Mouse (Mus musculus) kidney, postnatal 0 days (tissue): ENCODE measurements around the gene Btnl6. TPM values are rescaled to one million over a fixed set of nuclear protein-coding genes. Genes with fewer than 3 reads are reported as not detected.
"Not testable (repeated sequence)": the region's sequence is repeated elsewhere in the genome, so short reads cannot be mapped to it uniquely, and the experiment has no call there.

ENCODE experiments used
- ATAC-seq: fragments of 200-750 bp; cut with Nextera tagmentation; replicated peaks from 2 replicates; pipeline ENCODE4 v1.8.0; 2017; ENCODE audit warnings: low read depth, moderate number of reproducible peaks, moderate TSS enrichment, moderate library complexity; ENCODE audit not compliant: low FRiP score
- DNase-seq: peaks from one replicate; pipeline ENCODE4 v3.0.0-alpha.2; 2016; ENCODE audit warnings: low spot score
- H3K27ac ChIP-seq: fragments of 300-500 bp; sonication (generic); 2 replicates; pipeline ENCODE4 v1.5.1; 2014; ENCODE audit warnings: mild to moderate bottlenecking
- H3K27me3 ChIP-seq: fragments of 300-500 bp; sonication (generic); 2 replicates; pipeline ENCODE4 v1.6.1; 2014; ENCODE audit warnings: low read length, mixed read lengths; ENCODE audit not compliant: insufficient read depth
- H3K36me3 ChIP-seq: fragments of 300-500 bp; sonication (generic); 2 replicates; pipeline ENCODE4 v1.6.1; 2014; ENCODE audit warnings: low read length, mixed read lengths; ENCODE audit not compliant: insufficient read depth
- H3K4me1 ChIP-seq: fragments of 300-500 bp; sonication (generic); replicated peaks from 2 replicates; pipeline ENCODE4 v1.6.1; 2014; ENCODE audit warnings: antibody characterized with exemption, low read length, mixed read lengths; ENCODE audit not compliant: insufficient read depth
- H3K4me2 ChIP-seq: fragments of 300-500 bp; sonication (generic); 2 replicates; pipeline ENCODE4 v1.6.1; 2014; ENCODE audit warnings: mild to moderate bottlenecking, low read length, moderate library complexity, mixed read lengths
- H3K4me3 ChIP-seq: fragments of 300-500 bp; sonication (generic); replicated peaks from 2 replicates; pipeline ENCODE4 v1.5.1; 2014; ENCODE audit warnings: low read depth, low read length
- H3K9ac ChIP-seq: fragments of 300-500 bp; sonication (generic); 2 replicates; pipeline ENCODE4 v1.6.1; 2014; ENCODE audit warnings: low read depth, low read length
- H3K9me3 ChIP-seq: fragments of 300-500 bp; sonication (generic); replicated peaks from 2 replicates; pipeline ENCODE4 v1.6.1; 2016; ENCODE audit warnings: low read length, inconsistent platforms, mixed read lengths
- CTCF ChIP-seq: IDR thresholded peaks from 2 replicates; pipeline ENCODE4 v1.5.1; 2016; ENCODE audit warnings: antibody characterized with exemption, low read depth, mild to moderate bottlenecking, moderate library complexity
- WGBS: fragments of 180-500 bp; shearing (Covaris S2); extraction: QIAGEN DNeasy Blood & Tissue Kit; methylation state at CpG from one replicate; pipeline ENCODE4 v1.1.7; 2014; 5-methylcytosine and 5-hydroxymethylcytosine counted together
- polyA plus RNA-seq: library from polyadenylated mRNA; unstranded; fragments of >200 nt; fragmentation: Nextera tagmentation; extraction: Ambion mirVana; gene quantifications from 2 replicates; pipeline ENCODE4 v1.2.1, GENCODE M21; 2015

The Btnl6 gene
- polyA plus RNA-seq, 1 experiment from 2014 or later = not detected

GRCm38 (mm10) chr17:34547601-34548000 lies 30.4 kb upstream of the Btnl6 start:
- ATAC-seq (no peak), DNase-seq (no peak)
- TF ChIP-seq CTCF = no peak
- WGBS = 84% methylated on average over 4 of the region's 4 CpGs
- no peaks in the 10 kb centered on the region for H3K27me3 ChIP-seq
- H3K36me3 ChIP-seq = no peaks in the 10 kb centered on the region
- H3K4me2 ChIP-seq = no peak overlapping the region
- no peak overlapping the region for H3K27ac ChIP-seq
- H3K4me3 ChIP-seq = no peak overlapping the region
- no peak overlapping the region for H3K9ac ChIP-seq
- H3K9me3 ChIP-seq = no peaks in the 10 kb centered on the region
- H3K4me1 ChIP-seq = no peaks in the 10 kb centered on the region

DNA sequence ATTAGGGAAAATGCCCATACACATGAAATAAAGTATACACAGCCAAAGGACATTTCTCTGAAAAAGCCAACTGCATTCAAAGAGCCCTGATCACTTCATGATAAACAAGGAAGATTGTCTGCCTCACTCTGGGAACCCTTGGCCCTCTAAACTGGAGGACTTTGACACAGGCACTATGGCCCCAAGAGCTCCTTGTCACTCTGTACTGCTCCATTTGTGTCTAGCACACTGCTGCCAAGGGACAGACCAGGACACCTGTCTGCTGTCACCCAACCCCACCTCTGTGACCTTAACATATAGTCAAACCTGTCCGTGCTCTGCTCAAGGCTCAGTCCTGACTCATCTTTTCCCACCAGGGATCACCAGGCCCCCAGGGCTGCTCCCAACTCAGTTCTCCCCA lies 29.6 kb upstream of the Btnl6 start:
- DNase-seq = no peak
- WGBS = 68% methylated on average over 1 of the region's 1 CpGs
- no peaks in the 10 kb centered on the region for H3K27me3 ChIP-seq

DNA sequence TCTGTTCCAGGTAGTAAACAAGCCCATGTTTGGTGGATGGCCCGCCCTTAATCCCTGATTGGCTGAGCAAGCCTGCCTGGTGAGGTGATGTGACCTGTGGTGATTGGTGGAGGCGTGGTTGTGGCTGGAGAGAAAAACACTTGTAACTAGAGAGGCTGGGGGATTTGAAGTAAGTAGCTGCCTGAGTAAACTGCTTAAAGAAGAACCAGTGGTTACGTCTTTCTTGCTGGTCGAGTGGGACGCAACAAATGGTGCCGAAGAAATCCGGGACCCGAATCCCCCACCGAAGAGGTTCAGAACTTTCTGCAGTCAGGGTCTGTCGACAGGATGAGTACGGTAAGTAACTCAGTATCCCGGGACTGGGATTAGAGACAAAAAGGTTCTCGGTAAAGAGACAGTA lies 26.4 kb upstream of the Btnl6 start:
- 95% methylated on average over 12 of the region's 13 CpGs for WGBS
- H3K4me2 ChIP-seq, DNase-seq, H3K4me3 ChIP-seq, H3K9ac ChIP-seq, H3K9me3 ChIP-seq, H3K27ac ChIP-seq, H3K4me1 ChIP-seq, ATAC-seq, H3K27me3 ChIP-seq, H3K36me3 ChIP-seq: not testable (repeated sequence)

More for the DNA sequence above, 29.6 kb upstream of the Btnl6 start:
- no peak for TF ChIP-seq CTCF
- Histone ChIP-seq H3K9ac (no peak overlapping the region), H3K27ac (no peak overlapping the region), H3K36me3 (no peaks in the 10 kb centered on the region), H3K4me1 (no peaks in the 10 kb centered on the region), H3K4me2 (no peak overlapping the region), H3K9me3 (no peaks in the 10 kb centered on the region), H3K4me3 (no peak overlapping the region)
- ATAC-seq = no peak

DNA sequence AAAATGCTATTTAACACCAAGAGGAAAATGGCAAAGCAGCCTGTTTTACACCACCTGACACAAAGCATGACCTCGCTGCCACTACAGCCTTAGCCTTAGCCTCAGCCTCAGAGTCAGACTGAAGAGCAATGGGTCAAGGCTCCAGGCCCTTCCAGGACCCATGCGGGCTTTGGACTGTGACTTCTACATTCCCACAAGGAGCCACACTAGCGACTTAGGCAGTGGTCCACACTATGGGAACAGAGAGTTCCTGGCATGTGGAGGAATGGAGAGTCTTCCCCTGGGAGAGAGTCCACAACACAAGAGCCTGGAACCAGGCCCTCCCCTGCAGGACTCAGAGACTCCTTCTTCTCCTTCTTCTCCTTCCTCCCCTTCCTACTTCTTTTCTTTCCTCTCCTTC lies 15.5 kb upstream of the Btnl6 start:
- TF ChIP-seq CTCF = no peak
- Histone ChIP-seq H3K4me3 (no peak overlapping the region), H3K27ac (no peak overlapping the region), H3K9me3 (no peaks in the 10 kb centered on the region), H3K27me3 (no peaks in the 10 kb centered on the region), H3K4me2 (no peak overlapping the region), H3K9ac (no peak overlapping the region), H3K36me3 (no peaks in the 10 kb centered on the region), H3K4me1 (no peaks in the 10 kb centered on the region)
- DNase-seq (no peak), ATAC-seq (no peak)
- WGBS = 81% methylated on average over 3 of the region's 3 CpGs

GRCm38 (mm10) chr17:34519001-34519400 lies 1.8 kb upstream of the Btnl6 start:
- DNase-seq = no peak
- TF ChIP-seq CTCF = no peak
- WGBS = 59% methylated on average over 1 of the region's 1 CpGs

DNA sequence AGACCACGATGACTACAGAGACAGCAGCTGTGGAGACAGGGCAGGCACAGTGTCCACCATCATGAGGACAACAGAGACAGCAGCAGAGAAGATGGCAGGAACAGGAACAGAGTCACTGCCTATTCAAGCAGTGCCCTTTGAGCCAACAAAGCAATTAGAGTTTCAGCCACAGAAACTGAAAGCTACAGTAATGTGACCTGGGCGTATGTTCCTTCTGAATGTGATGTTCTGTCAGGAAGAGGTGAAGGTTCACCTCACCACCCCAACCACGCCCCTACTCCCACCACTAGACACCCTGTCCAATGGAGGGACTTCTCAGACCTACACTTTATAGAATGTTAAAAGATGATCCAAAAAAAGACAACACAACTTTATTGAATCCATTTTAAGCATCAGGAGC lies 1.4 kb upstream of the Btnl6 start:
- H3K27ac ChIP-seq = not testable (repeated sequence)

More at GRCm38 (mm10) chr17:34519001-34519400, 1.8 kb upstream of the Btnl6 start:
- Histone ChIP-seq H3K9me3 (no peaks in the 10 kb centered on the region), H3K36me3 (no peaks in the 10 kb centered on the region), H3K4me3 (no peak overlapping the region), H3K27me3 (no peaks in the 10 kb centered on the region), H3K4me1 (no peaks in the 10 kb centered on the region), H3K9ac (no peak overlapping the region), H3K27ac (no peak overlapping the region), H3K4me2 (no peak overlapping the region)
- no peak for ATAC-seq

DNA sequence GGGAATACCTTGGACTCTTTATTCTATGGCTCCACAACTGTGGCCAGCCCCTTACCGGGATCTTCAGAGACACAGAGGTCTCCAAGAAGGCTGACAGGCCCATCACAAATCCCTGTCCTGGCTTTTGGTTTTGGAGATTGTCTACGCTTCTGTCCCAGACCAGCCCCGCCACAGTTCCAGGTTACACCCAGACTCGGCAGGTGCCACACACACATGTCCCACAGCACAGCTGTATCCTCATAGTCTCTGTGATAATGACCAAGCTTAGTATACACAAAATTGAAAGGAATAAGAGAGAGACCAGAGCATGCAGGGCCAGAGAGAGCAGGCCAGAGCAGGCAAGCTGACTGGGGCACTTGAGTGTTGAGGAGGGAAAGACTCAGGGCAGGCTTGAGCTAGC lies 643 bp upstream of the Btnl6 start:
- TF ChIP-seq CTCF = no peak
- Histone ChIP-seq H3K27ac (no peak overlapping the region), H3K36me3 (no peaks in the 10 kb centered on the region), H3K9me3 (no peaks in the 10 kb centered on the region), H3K4me1 (no peaks in the 10 kb centered on the region), H3K27me3 (no peaks in the 10 kb centered on the region), H3K4me2 (no peak overlapping the region), H3K4me3 (no peak overlapping the region), H3K9ac (no peak overlapping the region)
- 88% methylated on average over 4 of the region's 4 CpGs for WGBS
- DNase-seq (no peak), ATAC-seq (no peak)

More for the DNA sequence above, 1.4 kb upstream of the Btnl6 start:
- H3K4me1 ChIP-seq, H3K9ac ChIP-seq, H3K4me2 ChIP-seq, ATAC-seq, DNase-seq, H3K36me3 ChIP-seq, H3K9me3 ChIP-seq, H3K4me3 ChIP-seq, H3K27me3 ChIP-seq: not testable (repeated sequence)
- 67% methylated on average over 3 of the region's 3 CpGs for WGBS
